In the genomic region with DNA sequence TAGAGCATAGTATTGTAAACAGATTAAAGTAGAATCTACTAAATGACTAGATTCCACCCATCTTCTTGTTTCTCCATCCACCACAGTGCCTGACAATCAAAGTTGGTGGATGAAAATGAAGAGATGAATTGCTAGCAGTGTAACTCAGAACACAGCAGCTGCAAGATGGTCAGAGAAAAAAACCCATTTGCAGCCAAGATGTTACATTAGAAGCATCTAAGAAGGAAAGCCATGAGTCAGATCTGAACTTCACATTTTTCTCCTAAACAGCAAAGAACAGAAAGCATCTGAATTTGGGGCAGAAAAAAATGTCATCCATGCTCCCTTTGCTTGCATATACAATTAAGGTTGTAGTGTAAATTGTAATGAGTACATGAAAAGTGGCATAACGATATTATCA, we compare ENCODE assay signal across 17 mouse cellular contexts.
"Had no signal": no experiment of that assay in that cellular context is flagged by ENCODE, and none has a peak within 500 bp of the region (broad histone marks: within the 10 kb centered on the region; RNA-seq: fewer than 3 reads in every experiment).

No protein-coding gene starts in this region.

- DNase-seq: left cerebral cortex, postnatal 4 days; liver; liver, embryonic 13.5 days; liver, postnatal 0 days; lung, adult 18-20 months; lung, adult 2 months; lung, embryonic 14.5 days; lung, postnatal 10 days; lung, postnatal 14 days; lung, postnatal 36 days; lung, postnatal 4 days; midbrain, embryonic 14.5 days had no signal

- ATAC-seq: liver, embryonic 12.5 days; liver, postnatal 0 days; lung, postnatal 0 days; midbrain, embryonic 13.5 days; midbrain, embryonic 15.5 days; midbrain, embryonic 16.5 days had no signal
